Mouse (Mus musculus): ENCODE measurements around the gene Ncor1. TPM values are rescaled to one million over a fixed set of nuclear protein-coding genes. Genes with fewer than 3 reads are reported as not detected.

The Ncor1 gene
- 108 and 117 TPM in 2 replicates for polyA plus RNA-seq (2015; fragmentation: Nextera tagmentation; extraction: Ambion mirVana)

DNA sequence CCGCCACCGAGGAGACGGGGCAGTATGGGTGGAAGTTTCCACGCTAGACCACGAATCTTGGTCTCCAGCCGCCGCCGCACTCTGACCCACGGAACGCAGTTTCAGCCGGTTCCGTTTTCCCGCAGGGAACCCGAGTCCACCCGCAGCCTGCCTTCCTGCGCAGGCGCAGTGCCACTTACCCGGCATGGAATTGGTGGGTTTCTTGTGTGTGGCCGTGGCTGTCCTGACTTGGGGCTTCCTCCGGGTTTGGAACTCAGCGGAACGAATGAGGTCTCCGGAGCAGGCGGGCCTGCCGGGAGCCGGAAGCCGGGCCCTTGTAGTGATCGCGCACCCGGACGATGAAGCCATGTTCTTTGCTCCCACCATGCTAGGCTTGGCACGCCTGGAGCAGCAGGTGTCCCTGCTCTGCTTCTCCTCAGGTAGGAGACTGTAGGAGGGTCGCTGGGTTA, at the start of gene Ncor1, which contains the start of gene Pigl:
Gene Ncor1 (minus strand): TSS at position 266 of the 449 bp plus-strand sequence.
Gene Pigl (plus strand): TSS at position 185 of the 449 bp plus-strand sequence.

DNA sequence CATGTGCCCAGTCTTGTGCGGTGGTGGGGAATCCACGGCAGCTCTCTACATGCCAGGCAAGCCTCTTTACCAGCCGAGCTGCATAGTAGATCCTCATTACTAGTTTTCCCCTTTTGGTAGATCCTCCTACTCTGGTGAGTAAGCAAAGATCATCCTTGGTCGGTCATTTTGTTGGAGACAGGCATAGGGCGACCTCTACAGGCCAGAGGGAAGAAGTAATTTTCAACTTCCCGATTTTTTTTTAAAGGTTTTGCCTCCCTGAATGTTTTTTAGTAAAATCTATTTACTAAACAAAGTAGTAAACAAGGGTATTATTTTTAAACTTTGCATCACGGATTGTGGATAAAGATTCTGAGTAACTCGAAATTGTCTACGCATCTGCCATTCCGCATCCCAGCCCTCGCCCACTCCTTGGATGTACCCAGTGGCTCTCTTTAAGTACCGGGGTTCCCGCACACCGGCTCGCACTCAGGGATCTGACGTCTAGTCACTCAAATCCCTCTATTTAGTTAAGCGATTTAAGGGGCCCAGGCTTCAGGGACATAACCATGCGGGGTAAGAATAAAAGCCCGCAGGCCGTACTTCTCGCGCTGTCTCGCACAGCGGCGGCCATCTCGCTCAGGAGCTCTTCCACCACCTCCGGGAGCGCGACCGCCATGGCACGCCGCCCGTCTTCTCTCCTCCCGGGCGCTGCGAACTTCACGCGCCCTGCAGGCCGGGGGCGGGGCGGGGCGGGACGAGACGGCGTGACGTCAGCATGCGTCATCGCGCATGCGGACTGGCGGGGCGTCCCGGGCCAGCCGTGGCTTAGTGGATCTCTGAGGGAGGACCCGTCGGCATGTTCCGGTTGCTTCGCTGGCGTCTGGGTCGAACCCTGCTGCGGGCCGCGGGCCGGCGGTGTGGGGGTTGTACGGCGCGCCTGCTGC, 177.4 kb downstream of the Ncor1 start, which contains the start of the genes Zswim7 and Ttc19:
Gene Zswim7 (minus strand): TSS at position 701 of the 926 bp plus-strand sequence.
Gene Ttc19 (plus strand): TSS at position 799 of the 926 bp plus-strand sequence.

Other genes with a start within 250 kb of the Ncor1 start
- 1.2 and 1.4 TPM in 2 replicates for gene Adora2b, start 209.6 kb downstream of the Ncor1 start, polyA plus RNA-seq (2015; fragmentation: Nextera tagmentation; extraction: Ambion mirVana)
- gene Zswim7, start 177.2 kb downstream of the Ncor1 start, polyA plus RNA-seq (2015; fragmentation: Nextera tagmentation; extraction: Ambion mirVana), result 16.1 and 17.1 TPM in 2 replicates
- 8.3 and 8.8 TPM in 2 replicates for gene Ttc19, start 177.1 kb downstream of the Ncor1 start, polyA plus RNA-seq (2015; fragmentation: Nextera tagmentation; extraction: Ambion mirVana)
- 5.1 and 5.6 TPM in 2 replicates for gene Pigl, start 81 bp downstream of the Ncor1 start, polyA plus RNA-seq (2015; fragmentation: Nextera tagmentation; extraction: Ambion mirVana)
- gene Cenpv, start 80.7 kb upstream of the Ncor1 start, polyA plus RNA-seq (2015; fragmentation: Nextera tagmentation; extraction: Ambion mirVana), result 28.7 and 29.7 TPM in 2 replicates
- gene Ubb, start 92.6 kb upstream of the Ncor1 start, polyA plus RNA-seq (2015; fragmentation: Nextera tagmentation; extraction: Ambion mirVana), result 1,727 and 1,843 TPM in 2 replicates
- gene Trpv2, start 115.9 kb upstream of the Ncor1 start, polyA plus RNA-seq (2015; fragmentation: Nextera tagmentation; extraction: Ambion mirVana), result 12.1 and 13.7 TPM in 2 replicates
- 4.4 and 5.0 TPM in 2 replicates for gene Lrrc75a, start 190.0 kb upstream of the Ncor1 start, polyA plus RNA-seq (2015; fragmentation: Nextera tagmentation; extraction: Ambion mirVana)
- 17.5 and 24.3 TPM in 2 replicates for gene Mmgt2, start 190.1 kb upstream of the Ncor1 start, polyA plus RNA-seq (2015; fragmentation: Nextera tagmentation; extraction: Ambion mirVana)